Mouse (Mus musculus) T-helper 1 cell (primary cell): ENCODE results near the gene Lcat.
"Not testable (repeated sequence)": the region's sequence is repeated elsewhere in the genome, so short reads cannot be mapped to it uniquely, and the experiment has no call there.

Experiments
- in situ Hi-C: fragments of 300-600 bp; cut with MboI, MseI; formaldehyde crosslinking; loops from one replicate; pipeline ENCODE4 v1.15.1; 2025; ENCODE audit warnings: high pct_unique_total_duplicates

The Lcat gene

DNA sequence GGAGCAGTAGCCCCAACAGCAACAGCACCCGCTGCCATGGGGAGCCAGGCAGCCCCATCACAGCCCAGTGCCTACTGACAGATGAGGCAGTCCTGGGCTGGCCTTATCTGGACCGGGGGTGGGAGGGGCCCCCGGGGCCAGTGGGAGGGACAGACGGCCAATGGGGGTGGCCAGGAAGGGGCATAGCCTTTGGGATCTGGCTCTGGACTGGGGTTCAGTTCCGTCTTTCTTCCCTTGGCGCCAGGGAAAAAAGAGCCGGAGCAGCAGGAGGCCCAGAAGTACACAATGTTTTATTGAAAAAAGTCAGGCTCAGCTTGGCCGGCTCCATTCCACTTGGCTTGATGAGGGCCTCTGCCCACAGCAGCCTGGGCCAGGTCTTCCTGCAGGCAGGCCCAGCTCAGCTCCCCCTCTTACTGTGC, at the start of gene Lcat:
TSS of gene Lcat (minus strand) at position 62 of the 419 bp plus-strand sequence.
- in situ Hi-C loops, result no loop called here

DNA sequence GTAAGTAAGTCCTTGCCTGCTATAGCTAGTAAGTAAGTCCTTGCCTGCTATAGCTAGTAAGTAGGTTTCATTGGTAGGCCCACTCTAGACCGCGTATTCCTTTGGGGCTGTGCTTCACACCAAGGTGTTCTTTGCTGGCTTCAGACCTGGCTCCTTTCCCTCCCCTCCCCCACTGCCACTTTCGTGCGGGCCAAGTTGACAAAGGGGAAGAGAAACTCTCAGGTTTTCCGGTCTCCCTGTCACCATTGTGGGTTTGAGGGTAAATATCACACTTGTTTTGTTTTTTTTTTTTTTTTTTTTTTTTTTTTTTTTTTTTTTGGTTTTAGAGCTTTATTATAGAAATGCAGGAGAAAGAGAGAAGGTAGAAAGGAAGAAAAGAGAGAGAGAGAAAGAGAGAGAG, 49.3 kb upstream of the Lcat start:
- in situ Hi-C loops, result no loop called here

DNA sequence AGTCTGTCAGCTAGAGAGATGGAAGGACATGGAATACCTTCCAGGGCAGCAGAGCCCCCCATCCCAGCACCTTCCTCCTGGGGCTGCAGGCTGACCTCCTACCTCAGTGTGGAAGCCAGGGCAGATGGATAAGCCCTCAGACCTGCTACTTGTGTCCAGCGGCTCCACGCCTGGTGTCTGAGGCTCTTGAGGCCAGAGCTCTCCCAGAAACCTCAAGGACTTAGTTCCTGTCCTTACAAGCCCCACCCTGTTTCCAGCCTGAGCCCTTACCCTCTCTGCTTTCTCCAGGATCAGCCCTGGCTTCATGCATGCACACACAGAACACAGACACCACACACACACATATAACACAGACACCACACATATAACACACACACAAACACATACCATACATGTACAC, 48.4 kb upstream of the Lcat start:
- in situ Hi-C loops, result no loop called here

DNA sequence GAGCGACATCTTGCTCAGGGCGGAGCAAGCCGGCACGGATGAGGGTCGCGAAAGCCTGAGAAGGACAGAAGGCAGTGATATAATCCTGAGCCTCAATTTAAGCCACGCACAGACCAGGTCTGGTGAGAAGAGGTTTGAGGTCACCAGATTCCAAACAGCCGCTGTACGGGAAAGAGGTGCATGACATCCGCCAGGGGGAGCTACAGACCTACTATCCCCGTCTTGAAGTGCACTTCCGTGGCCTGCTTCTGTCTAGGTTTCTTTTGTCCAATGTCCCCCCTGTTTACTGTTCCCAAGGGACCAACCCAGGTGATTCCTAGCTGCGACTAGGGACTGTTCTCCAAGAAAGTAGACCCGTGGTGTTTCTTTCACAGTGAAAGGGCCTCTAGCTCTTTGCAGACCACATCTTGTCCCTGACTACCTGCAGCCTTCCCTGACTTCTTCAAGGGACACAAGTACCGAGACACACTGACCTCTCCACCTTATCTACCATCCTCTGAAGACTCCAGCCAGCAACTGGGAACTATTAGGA, 47.7 kb upstream of the Lcat start, which contains the start of gene Dus2:
TSS of gene Dus2 (plus strand) at position 482 of the 532 bp plus-strand sequence.
- in situ Hi-C loops, result no loop called here

DNA sequence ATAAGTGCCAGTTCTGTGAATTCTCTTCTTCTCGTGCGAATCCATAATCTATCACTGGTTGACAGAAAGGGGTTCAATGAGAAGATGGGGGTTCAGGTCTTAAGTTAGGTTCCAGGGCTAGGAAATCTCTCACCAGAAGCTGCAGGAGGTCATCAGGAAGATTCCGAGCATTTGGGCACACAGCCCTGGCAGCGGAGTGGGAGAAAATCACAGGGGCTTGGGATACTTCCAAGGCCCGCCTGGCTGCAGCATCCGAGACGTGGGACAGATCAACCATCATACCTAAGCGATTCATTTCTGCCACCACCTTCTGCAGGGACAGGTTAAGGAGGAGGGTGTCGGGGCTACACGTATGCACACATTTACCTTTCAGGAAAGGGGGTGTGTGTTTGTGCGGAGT, 45.4 kb upstream of the Lcat start:
- in situ Hi-C loops, result loop anchor here (5.0 kb wide), 1 partner anchor 34 kb away; no protein-coding TSS in a partner anchor

DNA sequence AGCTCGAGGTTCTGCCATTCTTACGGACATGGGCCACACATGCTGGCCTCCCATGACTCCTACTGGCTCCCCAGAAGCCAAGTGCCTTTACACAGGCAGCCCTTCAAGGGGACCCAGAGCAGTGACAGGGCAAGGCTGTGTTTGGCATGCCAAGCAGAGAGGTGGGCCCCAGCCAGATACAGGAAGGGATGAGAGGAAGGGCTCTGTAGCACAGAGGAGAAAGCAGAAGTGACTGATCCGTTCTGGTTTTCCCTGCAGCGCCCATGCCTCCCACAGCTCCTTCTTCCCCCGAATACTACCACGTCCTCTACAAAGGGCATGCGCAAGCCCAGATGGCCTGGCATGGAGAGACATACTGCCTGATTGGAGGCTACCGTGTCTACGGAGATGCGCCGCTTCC, 40.2 kb upstream of the Lcat start:
- in situ Hi-C loops, result not testable (repeated sequence)

DNA sequence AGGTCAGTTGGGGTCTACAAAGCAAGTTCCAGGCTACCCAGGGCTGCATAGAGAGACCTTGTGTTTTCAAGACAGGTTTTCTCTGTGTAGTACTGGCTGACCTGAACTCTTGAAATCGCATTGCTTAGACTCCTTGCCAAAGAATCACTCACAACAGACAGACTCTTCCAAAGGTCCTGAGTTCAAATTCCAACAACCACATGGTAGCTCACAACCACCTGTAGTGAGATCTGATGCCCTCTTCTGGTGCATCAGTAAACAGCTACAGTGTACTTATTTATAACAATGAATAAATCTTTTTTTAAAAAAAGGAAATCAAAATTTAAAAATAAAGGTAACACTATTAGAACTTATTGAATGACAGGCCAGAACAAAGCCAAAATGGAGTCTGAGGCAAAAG, 38.0 kb upstream of the Lcat start:
- in situ Hi-C loops, result no loop called here

DNA sequence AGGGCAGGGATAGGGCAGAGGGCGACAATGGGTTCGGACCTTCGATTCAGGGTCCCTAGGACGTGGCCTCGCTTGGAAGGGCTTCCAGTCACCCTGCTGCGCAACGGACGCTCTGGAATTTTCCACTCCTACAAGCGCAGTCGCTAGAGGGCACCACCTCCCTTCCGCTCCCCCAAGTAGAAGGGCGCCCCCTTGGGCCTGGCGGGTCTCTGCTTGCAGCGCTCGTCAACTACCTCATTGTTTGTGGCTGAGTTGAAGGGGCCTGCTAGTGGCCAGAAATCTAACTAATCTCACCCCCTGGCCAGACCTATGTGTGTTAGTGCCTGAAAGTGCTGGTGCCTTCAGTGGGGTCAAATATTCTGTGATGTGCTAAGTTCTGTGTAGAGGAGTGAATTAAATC, 36.1 kb upstream of the Lcat start, which contains the start of gene Dpep3:
TSS of gene Dpep3 (minus strand) at position 105 of the 400 bp plus-strand sequence.
- in situ Hi-C loops, result no loop called here

DNA sequence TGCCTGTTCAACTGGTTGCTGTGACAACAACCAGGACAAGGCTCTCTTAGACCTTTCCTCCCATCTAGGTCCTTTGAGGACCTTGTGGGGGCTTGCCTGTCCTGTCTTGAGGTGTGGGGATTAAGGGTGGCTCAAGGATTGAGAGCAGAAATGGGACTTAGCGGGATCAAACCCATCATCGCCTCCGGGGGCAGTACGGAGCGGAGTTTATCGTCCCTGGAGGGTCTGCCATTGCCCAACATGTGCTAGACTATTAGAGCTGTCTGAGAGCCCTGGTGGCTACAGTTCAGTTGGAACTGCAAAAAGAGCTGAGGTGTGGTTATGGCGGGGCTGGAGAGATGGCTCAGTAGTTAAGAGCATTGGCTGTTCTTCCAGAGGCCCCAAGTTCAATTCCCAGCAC, 32.2 kb upstream of the Lcat start:
- in situ Hi-C loops, result no loop called here

DNA sequence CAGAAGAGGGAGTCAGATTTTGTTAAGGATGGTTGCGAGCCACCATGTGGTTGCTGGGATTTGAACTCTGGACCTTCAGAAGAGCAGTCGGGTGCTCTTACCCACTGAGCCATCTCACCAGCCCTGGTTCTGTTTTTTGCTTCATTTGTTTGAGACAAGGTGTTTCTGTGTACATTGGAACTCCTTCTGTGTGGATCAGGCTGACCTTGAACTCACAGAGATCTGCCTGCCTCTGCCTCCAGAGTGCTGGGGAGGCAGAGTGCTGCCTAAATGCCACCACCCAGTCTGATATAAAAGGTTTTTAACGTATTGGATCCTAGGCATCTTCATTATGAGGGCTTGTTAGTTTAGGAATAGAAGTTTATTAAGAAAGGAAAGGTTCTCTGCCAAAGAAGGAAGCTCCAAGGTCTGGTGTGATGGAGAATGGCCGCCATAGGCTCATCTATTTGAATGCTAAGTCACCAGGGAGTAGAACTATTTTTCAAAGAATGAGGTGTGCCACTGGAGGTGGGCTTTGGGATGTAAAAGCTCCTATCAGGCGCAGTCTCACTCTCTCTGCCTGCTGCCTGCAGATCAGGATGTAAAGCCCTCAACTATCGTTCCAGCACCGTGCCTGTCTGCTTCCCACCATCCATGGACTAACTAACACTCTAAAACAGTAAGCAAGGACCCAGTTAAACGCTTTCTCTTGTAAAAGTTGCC, 28.0 kb upstream of the Lcat start:
- in situ Hi-C loops, result no loop called here

DNA sequence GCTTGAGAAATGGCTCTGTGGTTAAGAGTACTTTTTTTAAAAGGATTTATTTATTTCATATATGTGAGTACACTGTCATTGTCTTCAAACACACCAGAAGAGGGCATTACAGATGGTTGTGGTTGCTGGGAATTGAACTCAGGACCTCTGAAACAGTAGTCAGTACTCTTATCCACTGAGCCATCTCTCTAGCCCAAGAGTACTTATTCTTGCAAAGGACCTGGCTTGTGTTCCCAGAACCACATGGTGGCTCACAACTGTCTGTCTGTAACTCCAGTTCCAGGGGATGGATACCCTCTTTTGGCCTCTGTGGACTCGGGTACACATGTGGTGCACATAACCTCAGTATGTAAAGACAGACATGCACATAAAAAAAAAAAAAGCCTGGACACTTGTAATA, 26.2 kb upstream of the Lcat start:
- in situ Hi-C loops, result no loop called here

DNA sequence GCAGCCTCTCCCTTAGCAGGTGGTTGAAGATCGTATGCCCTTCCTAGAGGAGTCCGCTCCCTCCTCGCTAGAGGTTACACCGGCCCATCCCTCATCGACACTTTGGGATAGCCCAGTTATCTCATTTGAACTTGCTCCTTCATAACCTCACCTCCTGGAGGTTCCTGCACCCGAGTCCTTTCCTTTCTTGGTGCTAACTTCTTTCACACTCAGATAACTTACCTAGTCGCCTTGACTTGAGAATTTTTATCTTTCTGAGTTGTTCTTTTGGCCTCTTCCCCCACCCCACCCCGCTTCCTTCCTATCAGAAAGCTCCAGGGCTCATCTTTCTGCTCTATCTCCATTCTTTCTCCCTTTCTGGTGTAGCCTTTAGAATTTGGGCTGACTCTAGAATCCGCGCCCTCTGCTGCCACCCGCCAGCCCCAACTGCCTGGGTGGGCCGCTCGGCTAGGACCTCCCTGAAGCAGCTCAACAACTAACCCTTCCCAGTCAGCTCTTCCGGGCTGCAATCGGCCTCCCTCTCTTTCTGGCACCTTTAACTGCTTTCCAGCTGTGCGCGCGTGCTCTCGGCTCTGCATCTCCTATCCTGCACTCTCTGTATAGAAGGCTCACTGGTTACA, 23.6 kb upstream of the Lcat start:
- in situ Hi-C loops, result no loop called here

DNA sequence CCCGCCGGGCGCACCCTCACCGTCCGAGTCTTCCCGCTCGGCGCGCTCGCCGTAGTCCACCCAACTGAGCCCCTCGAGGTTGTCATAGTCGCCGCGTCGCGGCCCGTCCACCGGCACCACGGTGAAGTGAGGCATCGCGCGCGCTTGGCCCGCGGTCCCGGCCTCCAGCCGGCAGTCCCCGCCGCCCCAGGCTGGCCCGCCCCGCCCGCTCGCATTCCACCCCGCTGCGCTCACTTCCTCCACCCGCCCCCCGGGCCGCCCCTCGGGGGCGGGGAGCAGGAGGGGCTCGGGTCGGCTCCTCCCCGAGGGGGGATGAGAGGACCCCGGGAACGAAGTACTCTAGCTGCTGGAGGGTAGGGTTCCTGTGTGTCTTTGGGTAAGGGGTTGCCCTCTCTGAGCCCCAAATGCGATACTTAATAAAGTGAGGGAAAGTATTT, 22.7 kb upstream of the Lcat start, which contains the start of gene Slc12a4:
TSS of gene Slc12a4 (minus strand) at position 193 of the 437 bp plus-strand sequence.
- in situ Hi-C loops, result no loop called here

DNA sequence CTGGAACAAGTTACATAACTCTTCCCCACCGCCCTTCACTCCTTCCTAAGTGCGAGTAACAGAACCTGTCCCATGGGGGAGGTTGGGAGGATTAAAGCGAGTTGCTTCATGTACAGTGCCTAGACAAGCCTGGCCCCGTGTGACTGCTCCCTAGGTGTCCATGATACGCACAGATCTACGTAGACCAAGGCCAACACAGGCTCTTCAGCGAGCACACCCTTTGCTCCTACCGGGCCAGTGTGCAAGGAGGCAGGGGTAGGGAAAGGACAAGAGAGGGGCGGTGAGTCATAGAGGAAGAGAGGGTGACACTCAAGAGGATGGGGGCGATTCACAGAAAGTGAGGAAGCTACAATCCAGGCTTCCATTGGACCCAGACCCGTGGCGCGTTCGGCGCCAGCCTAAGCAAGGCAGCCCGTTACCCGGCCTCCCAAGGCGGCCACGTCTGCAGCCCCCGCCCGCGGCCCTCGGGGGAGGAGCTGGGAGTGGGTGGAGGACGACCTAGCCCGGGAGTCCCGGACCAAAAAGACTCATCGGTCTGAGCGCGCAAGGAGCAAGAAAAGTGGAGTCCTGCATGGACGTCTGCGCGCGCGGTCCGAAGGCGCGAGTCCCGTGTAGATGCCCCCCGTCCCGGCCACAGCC, 22.2 kb upstream of the Lcat start:
- in situ Hi-C loops, result no loop called here

DNA sequence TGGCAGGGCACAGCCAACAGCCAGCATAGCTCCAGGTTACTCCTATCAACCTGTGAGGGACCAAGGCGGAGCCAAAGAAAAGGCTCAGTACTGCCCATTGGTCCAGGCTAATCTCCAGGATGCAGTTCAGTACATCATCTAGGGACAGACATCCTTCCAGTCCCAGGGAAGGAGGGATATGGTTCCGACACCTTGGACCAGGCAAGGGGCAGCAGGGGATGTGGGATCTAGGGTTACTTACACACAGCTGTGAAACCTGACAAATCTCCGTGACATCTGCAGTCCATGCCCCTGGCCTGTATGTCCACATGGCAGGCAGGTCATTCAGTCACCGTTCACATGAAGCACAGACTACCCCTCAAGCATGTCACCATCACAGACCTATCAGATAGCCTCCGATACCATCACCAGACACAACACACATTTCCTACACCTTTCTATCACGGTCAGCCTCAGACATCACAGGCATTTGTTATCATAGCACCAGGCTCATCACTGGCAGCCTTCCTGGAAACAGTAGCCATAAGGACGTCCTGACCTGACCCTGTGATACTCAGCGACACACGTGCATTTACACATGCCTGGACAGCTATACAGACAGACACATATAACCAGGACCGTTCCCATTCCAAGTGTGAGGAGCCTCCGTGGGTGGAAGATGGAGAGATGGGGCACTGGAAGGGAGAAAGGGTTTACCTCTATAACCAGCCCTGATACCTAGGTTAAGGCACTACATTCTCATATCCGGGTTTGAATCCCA, 21.5 kb upstream of the Lcat start:
- in situ Hi-C loops, result no loop called here

DNA sequence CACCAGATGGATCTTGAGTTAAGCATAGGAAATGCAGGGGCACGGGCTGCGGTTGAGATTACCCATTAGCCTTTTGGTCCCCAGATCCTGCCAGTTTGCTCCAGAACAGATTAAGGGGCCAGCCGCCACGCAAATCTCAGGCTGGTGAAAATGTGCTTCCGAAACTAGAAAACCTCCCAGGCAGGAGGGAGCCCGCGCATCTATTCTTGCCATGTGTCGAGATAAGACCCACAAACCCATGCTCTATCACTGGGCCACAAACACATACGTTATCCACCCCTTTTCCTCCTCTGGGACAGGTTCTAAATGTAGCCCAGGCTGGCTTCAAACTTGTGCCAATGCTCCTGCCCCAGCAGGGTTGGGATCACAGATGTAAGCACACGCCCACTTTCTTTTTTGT, 18.4 kb upstream of the Lcat start:
- in situ Hi-C loops, result no loop called here

DNA sequence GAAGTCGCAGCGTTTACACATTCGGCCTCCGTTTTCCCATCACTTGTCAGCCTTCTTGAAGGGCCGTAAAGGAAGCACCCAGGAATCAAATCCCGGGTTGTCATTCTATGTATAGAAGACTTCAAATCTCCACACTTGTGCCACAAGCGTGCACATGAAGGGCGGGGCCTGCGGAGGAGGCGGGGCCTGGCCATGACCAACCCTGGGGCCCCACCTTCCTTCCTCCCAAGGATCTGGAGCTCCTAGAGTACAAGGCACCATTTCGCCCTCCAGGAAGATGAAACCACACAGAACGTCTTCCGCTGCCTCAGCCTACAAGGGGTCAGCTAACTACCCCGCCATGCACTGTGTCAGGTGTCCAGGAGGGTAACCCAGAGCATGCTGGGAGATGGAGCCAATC, 17.9 kb upstream of the Lcat start:
- in situ Hi-C loops, result no loop called here

DNA sequence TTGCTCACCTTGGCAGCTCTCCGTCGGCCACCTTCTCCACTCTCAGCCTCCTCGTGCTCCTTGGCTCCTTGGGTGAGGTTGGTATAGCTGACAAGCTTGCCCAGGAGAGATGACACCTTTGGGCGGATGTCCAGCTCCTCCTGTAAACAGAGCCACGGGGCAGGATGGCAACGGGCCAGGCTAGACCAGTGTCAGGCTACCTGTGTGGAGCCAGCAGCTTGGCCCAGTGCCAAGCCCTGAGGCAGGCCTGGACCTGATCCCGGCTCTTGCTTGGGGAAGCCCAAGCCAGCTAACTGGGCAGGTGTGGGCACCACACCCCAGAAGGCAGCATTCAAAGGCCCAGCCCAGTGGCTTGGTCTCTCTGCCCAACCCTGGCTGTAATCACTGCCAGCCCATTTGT, 16.2 kb upstream of the Lcat start:
- in situ Hi-C loops, result no loop called here

DNA sequence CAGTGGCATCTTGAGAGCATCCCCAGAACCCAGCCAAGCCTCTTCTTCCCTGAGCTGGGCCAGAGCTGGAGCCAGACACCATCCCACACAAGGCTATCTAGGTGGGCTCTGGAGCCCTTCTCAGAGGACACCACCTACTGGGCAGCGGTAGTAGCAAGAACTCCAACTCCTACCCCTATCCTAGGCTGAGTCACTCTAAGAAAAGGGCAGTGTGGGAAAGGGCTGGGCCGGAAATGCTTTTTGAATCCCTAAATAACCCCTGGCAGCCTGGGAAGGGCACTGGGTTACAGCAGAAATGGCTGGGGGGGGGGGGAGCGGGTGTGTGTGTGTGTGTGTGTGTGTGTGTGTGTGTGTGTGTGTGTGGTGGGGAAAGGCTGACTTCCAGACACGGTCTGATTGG, 14.6 kb upstream of the Lcat start:
- in situ Hi-C loops, result no loop called here

DNA sequence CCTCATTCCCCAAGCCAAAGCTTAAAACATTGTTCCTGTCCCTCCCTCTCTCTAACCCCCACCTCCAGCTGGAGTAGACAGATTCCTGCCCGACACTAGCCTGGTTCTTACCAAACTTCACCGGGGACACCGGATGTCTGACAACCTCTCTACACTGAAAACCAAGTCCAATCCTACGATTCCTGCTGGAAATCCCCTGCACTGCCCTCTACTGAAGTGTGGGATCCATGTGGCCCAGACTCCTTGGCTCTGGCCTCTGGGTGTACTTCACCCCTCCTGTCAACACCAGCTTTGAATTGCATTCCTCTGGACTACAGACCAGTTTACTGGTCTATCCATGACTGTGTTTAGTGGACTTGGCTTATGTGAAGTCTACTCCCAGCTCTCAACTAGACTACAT, 13.4 kb upstream of the Lcat start:
- in situ Hi-C loops, result no loop called here

DNA sequence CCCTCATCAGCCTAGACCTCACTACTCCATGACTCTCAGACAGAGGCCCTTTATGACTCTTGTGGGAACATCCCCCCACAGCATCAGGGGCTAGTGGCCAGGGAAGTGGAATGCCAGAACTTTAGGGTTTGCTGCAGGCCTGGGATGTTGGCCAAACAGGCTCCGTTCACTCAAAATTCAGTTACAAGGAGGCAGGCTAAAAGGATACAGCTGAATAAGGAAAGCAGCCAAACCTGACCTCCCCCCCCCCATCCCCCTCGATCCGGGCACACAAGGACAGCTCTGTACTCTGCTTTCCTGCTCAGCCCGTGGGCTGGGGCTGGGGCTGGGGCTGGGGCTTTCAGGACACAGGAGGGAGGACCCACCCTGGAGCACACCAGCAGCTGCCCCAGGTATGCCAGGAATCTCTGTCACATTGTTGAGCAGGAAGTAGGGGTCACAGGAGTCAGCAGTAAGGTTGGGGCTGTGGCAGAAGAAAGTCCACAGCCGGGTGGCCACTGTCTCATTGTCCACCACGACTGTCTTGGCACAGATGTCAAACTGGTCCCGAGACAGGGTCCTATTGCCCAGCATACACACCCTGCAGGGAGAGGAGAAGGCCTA, 8.0 kb upstream of the Lcat start:
- in situ Hi-C loops, result no loop called here
